Mouse (Mus musculus) kidney, adult 8-10 months (tissue): ENCODE measurements at regions not wholly inside any gene's neighbourhood (a gene's known extent, or its start where the extent isn't known, plus 50 kb on each side); places are given as distances from the start of the nearest gene placed in this dataset.
"Not testable (repeated sequence)": the region's sequence is repeated elsewhere in the genome, so short reads cannot be mapped to it uniquely, and the experiment has no call there.

Experiments used
- DNase-seq, 2 experiments: peaks; one replicate each; pipeline ENCODE4 v3.0.0; 2022

- DNase-seq = peak in 1 of 2 experiments; percentile 38
These were observed 153.6 kb upstream of the Tmc3 start for GRCm38 (mm10) chr7:83431094-83431493.

- no peak for DNase-seq
These were observed 151.9 kb upstream of the Tmc3 start for GRCm38 (mm10) chr7:83432843-83433242.

- DNase-seq = no peak
These were observed 150.6 kb upstream of the Tmc3 start for GRCm38 (mm10) chr7:83433959-83434715.

GRCm38 (mm10) chr7:83438538-83439393, 146.0 kb upstream of the Tmc3 start:
- peak in 1 of 2 experiments; percentile 31 for DNase-seq

- no peak for DNase-seq
These were observed 141.0 kb upstream of the Tmc3 start for GRCm38 (mm10) chr7:83443596-83444278.

GRCm38 (mm10) chr7:83444279-83444615, 140.5 kb upstream of the Tmc3 start:
- no peak for DNase-seq

GRCm38 (mm10) chr7:83445181-83445926, 139.4 kb upstream of the Tmc3 start:
- DNase-seq = no peak

- DNase-seq = no peak
These were observed 134.4 kb upstream of the Tmc3 start for GRCm38 (mm10) chr7:83450346-83450745.

GRCm38 (mm10) chr7:83452309-83452708, 132.4 kb upstream of the Tmc3 start:
- no peak for DNase-seq

GRCm38 (mm10) chr7:83459520-83459919, 125.2 kb upstream of the Tmc3 start:
- DNase-seq = no peak

- no peak for DNase-seq
These were observed 117.7 kb upstream of the Tmc3 start for GRCm38 (mm10) chr7:83467006-83467405.

- DNase-seq = not testable (repeated sequence)
These were observed 114.9 kb upstream of the Tmc3 start for GRCm38 (mm10) chr7:83469856-83470255.

- DNase-seq = no peak
These were observed 113.6 kb upstream of the Tmc3 start for GRCm38 (mm10) chr7:83471111-83471510.

GRCm38 (mm10) chr7:83474471-83474870, 110.3 kb upstream of the Tmc3 start:
- no peak for DNase-seq

- no peak for DNase-seq
These were observed 109.7 kb upstream of the Tmc3 start for GRCm38 (mm10) chr7:83474986-83475385.

GRCm38 (mm10) chr7:83475438-83476160, 109.1 kb upstream of the Tmc3 start:
- DNase-seq = no peak

- DNase-seq = no peak
These were observed 108.6 kb upstream of the Tmc3 start for GRCm38 (mm10) chr7:83476161-83476495.

GRCm38 (mm10) chr7:83476861-83477260, 107.9 kb upstream of the Tmc3 start:
- no peak for DNase-seq

- DNase-seq = no peak
These were observed 107.0 kb upstream of the Tmc3 start for GRCm38 (mm10) chr7:83477661-83478121.

- DNase-seq = no peak
These were observed 103.1 kb upstream of the Tmc3 start for GRCm38 (mm10) chr7:83481655-83482054.

GRCm38 (mm10) chr7:83482254-83482653, 102.5 kb upstream of the Tmc3 start:
- DNase-seq = no peak

GRCm38 (mm10) chr7:83482671-83483304, 101.9 kb upstream of the Tmc3 start:
- DNase-seq = no peak
